Mouse (Mus musculus) limb, embryonic 11.5 days (tissue): ENCODE measurements around the gene Stat6. TPM values are rescaled to one million over a fixed set of nuclear protein-coding genes. Genes with fewer than 3 reads are reported as not detected.

Source experiments
- ATAC-seq: fragments of 200-750 bp; cut with Nextera tagmentation; 2 replicates; pipeline ENCODE4 v1.8.0; 2017; ENCODE audit warnings: low read depth; ENCODE audit not compliant: insufficient number of reproducible peaks, low FRiP score, low TSS enrichment
- DNase-seq: peaks from one replicate; pipeline ENCODE4 v3.0.0-alpha.2; 2015; ENCODE audit warnings: low spot score
- H3K27ac ChIP-seq: fragments of 300-500 bp; sonication (generic); replicated peaks from 2 replicates; pipeline ENCODE4 v1.5.1; 2014; ENCODE audit warnings: low read depth, mild to moderate bottlenecking, low read length
- H3K27me3 ChIP-seq: fragments of 300-500 bp; sonication (generic); 2 replicates; pipeline ENCODE4 v1.6.1; 2014; ENCODE audit warnings: mild to moderate bottlenecking, low read length, mixed read lengths; ENCODE audit not compliant: control insufficient read depth, insufficient read depth
- H3K36me3 ChIP-seq: fragments of 300-500 bp; sonication (generic); 2 replicates; pipeline ENCODE4 v1.6.1; 2014; ENCODE audit warnings: mild to moderate bottlenecking, low read length, moderate library complexity, mixed read lengths; ENCODE audit not compliant: control insufficient read depth, insufficient read depth
- H3K4me1 ChIP-seq: fragments of 300-500 bp; sonication (generic); 2 replicates; pipeline ENCODE4 v1.6.1; 2014; ENCODE audit warnings: low read length, mixed read lengths; ENCODE audit not compliant: control insufficient read depth, insufficient read depth
- H3K4me2 ChIP-seq: fragments of 300-500 bp; sonication (generic); 2 replicates; pipeline ENCODE4 v1.6.1; 2014; ENCODE audit warnings: low read depth, mild to moderate bottlenecking, moderate library complexity; ENCODE audit not compliant: severe bottlenecking
- H3K4me3 ChIP-seq: fragments of 300-500 bp; sonication (generic); 2 replicates; pipeline ENCODE4 v1.5.1; 2014; ENCODE audit warnings: low read depth, low read length
- H3K9ac ChIP-seq: fragments of 300-500 bp; sonication (generic); 2 replicates; pipeline ENCODE4 v1.6.1; 2014; ENCODE audit warnings: mild to moderate bottlenecking, low read length
- H3K9me3 ChIP-seq: fragments of 300-500 bp; sonication (generic); 2 replicates; pipeline ENCODE4 v1.6.1; 2016; ENCODE audit warnings: low read length; ENCODE audit not compliant: control insufficient read depth
- WGBS: fragments of 180-500 bp; shearing (Covaris S2); extraction: QIAGEN DNeasy Blood & Tissue Kit; methylation state at CpG from one replicate; pipeline ENCODE4 v1.1.7; 2014; 5-methylcytosine and 5-hydroxymethylcytosine counted together
- polyA plus RNA-seq: library from polyadenylated mRNA; unstranded; fragments of >200 nt; fragmentation: Nextera tagmentation; extraction: Ambion mirVana; gene quantifications from 2 replicates; pipeline ENCODE4 v1.2.1, GENCODE M21; 2014

The Stat6 gene
- polyA plus RNA-seq, 1 experiment from 2014 or later = 5.7 TPM

DNA sequence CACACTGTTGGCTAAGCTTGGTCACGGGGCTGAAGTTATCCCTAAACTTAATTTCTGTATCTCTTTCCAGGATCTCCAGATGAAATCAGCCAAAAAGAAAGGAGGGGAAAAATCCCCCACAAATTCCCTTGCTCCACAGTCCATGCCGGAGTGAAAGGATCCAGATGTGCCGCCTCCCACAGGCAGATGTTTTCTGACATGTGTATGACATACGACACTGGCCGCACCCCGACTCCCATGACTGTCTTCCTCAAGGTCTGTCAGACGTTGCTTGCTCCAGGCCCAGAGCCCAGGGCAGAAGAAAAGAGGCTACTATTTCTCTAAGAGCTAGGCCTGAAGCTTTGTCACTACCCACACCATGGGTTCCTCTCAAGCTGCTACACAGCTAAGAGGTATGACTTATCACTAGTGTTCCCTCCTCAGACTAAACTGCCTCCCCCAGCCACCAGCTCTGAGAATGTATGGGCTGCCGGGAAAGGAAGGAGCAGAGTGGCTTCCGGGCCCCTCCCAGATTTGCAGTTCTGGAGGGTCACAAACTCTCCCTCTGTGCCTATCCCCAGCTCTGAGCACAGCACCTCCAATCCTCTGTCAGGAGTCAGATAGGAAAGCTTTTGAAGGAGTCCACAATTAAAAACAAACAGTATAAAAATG lies 33.2 kb upstream of the Stat6 start:
- WGBS = 60% methylated on average over 9 of the region's 9 CpGs
- no peak for DNase-seq

GRCm38 (mm10) chr10:127610066-127610415 lies 32.7 kb upstream of the Stat6 start:
- Histone ChIP-seq H3K27me3 (no peaks in the 10 kb centered on the region), H3K4me1 (peaks cover 15% of the 10 kb centered on the region), H3K36me3 (peaks cover 14% of the 10 kb centered on the region), H3K9me3 (no peaks in the 10 kb centered on the region), H3K4me2 (no peak overlapping the region), H3K27ac (no peak overlapping the region; the same call in 1 of the 2 replicates), H3K4me3 (no peak overlapping the region), H3K9ac (no peak overlapping the region)
- ATAC-seq (no peak), DNase-seq (no peak)
- WGBS = 90% methylated on average over 9 of the region's 9 CpGs

More for the DNA sequence above, 33.2 kb upstream of the Stat6 start:
- no peak for ATAC-seq
- no peak overlapping the region; the same call in 1 of the 2 replicates for H3K27ac ChIP-seq
- no peak overlapping the region for H3K4me3 ChIP-seq
- H3K9ac ChIP-seq = no peak overlapping the region
- peaks cover 10% of the 10 kb centered on the region for H3K4me1 ChIP-seq
- H3K27me3 ChIP-seq = no peaks in the 10 kb centered on the region
- peaks cover 15% of the 10 kb centered on the region for H3K36me3 ChIP-seq
- no peak overlapping the region for H3K4me2 ChIP-seq
- H3K9me3 ChIP-seq = no peaks in the 10 kb centered on the region

- no peak for DNase-seq
- Histone ChIP-seq H3K4me2 (no peak overlapping the region), H3K4me3 (no peak overlapping the region), H3K27me3 (no peaks in the 10 kb centered on the region), H3K4me1 (peaks cover 35% of the 10 kb centered on the region), H3K36me3 (peaks cover 10% of the 10 kb centered on the region), H3K9me3 (no peaks in the 10 kb centered on the region), H3K27ac (no peak overlapping the region), H3K9ac (no peak overlapping the region)
- no peak for ATAC-seq
- 85% methylated on average over 14 of the region's 14 CpGs for WGBS
Measured at GRCm38 (mm10) chr10:127612079-127612775, 30.6 kb upstream of the Stat6 start.

GRCm38 (mm10) chr10:127614236-127615033 lies 28.4 kb upstream of the Stat6 start:
- ATAC-seq = 0 out of 2 replicates have a peak, but pooled peaks have one; percentile 56
- Histone ChIP-seq H3K4me1 (peaks cover 54% of the 10 kb centered on the region), H3K27ac (peak overlapping the region; percentile 89), H3K9me3 (no peaks in the 10 kb centered on the region), H3K27me3 (no peaks in the 10 kb centered on the region), H3K36me3 (peaks cover 10% of the 10 kb centered on the region), H3K4me2 (peak overlapping the region; percentile 29; the same call in 1 of the 2 replicates), H3K4me3 (no peak overlapping the region), H3K9ac (no peak overlapping the region)
- peak; percentile 49 for DNase-seq
- WGBS = 12% methylated on average over 11 of the region's 12 CpGs

DNA sequence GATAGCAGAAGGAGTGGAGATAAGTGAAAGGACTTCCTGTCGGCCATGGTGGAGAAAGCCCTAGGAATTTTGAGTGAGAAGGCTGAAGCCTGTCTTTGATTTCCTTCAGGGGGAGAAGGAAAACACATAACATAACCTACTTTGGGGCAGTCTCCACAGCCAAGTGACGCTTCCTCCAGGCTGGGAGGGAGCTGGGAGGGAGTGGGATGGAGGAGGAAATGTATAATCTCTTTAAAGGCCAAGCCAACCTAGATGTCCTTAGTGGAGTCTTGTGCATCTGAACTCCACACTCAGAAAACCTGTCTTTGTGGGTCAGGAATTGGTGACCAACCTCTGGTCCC lies 27.8 kb upstream of the Stat6 start:
- no peak for ATAC-seq
- 4% methylated on average over 2 of the region's 2 CpGs for WGBS

DNA sequence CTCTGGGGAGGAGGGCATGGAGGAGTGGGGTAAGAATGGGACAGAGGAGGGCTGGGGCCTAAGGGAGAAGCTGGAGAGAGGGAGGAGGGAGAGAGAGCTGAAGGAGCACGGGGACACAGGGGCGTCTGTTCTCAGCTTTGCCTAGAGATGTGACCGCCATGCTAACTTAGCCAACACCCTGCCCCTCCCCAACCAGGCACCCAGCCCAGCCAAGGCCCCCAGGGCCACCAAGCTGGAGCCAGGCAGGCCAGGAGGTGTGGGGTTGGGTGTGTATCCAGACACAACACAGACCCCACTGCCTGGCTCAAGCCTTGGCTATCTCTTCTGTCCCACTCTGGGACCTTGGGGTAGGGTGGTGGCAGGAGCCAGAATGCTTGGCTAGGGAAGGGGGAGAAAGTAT lies 27.2 kb upstream of the Stat6 start:
- Histone ChIP-seq H3K27me3 (no peaks in the 10 kb centered on the region), H3K27ac (peak overlapping the region; percentile 89), H3K36me3 (peaks cover 10% of the 10 kb centered on the region), H3K9me3 (no peaks in the 10 kb centered on the region), H3K9ac (peak overlapping the region; percentile 13; the same call in 1 of the 2 replicates), H3K4me1 (peaks cover 59% of the 10 kb centered on the region), H3K4me2 (no peak overlapping the region), H3K4me3 (peak overlapping the region; percentile 5; the same call in 1 of the 2 replicates)
- WGBS = 55% methylated on average over 3 of the region's 3 CpGs
- DNase-seq = no peak
- ATAC-seq = no peak

More for the DNA sequence above, 27.8 kb upstream of the Stat6 start:
- Histone ChIP-seq H3K27me3 (no peaks in the 10 kb centered on the region), H3K36me3 (peaks cover 10% of the 10 kb centered on the region), H3K9ac (no peak overlapping the region), H3K4me3 (no peak overlapping the region), H3K27ac (peak overlapping the region; percentile 89), H3K9me3 (no peaks in the 10 kb centered on the region), H3K4me2 (peak overlapping the region; percentile 29; the same call in 1 of the 2 replicates), H3K4me1 (peaks cover 59% of the 10 kb centered on the region)
- no peak for DNase-seq

- ATAC-seq (no peak), DNase-seq (no peak)
- no peaks in the 10 kb centered on the region for H3K9me3 ChIP-seq
- H3K4me1 ChIP-seq = peaks cover 59% of the 10 kb centered on the region
- 4% methylated on average over 6 of the region's 7 CpGs for WGBS
- no peak overlapping the region; the same call in 1 of the 2 replicates for H3K4me3 ChIP-seq
- H3K36me3 ChIP-seq = peaks cover 10% of the 10 kb centered on the region
- H3K27ac ChIP-seq = peak overlapping the region; percentile 89; the same call in 1 of the 2 replicates
- H3K27me3 ChIP-seq = no peaks in the 10 kb centered on the region
- no peak overlapping the region for H3K4me2 ChIP-seq
- no peak overlapping the region; the same call in 1 of the 2 replicates for H3K9ac ChIP-seq
Measured at GRCm38 (mm10) chr10:127616261-127616679, 26.5 kb upstream of the Stat6 start.

GRCm38 (mm10) chr10:127617294-127617693 lies 25.5 kb upstream of the Stat6 start:
- Histone ChIP-seq H3K36me3 (peaks cover 2% of the 10 kb centered on the region; the same call in 1 of the 2 replicates), H3K9me3 (no peaks in the 10 kb centered on the region), H3K4me2 (peak overlapping the region; percentile 22), H3K4me1 (peaks cover 60% of the 10 kb centered on the region), H3K27ac (no peak overlapping the region; the same call in 1 of the 2 replicates), H3K27me3 (no peaks in the 10 kb centered on the region), H3K4me3 (no peak overlapping the region), H3K9ac (0 out of 2 replicates have a peak overlapping the region, but pooled peaks have one; percentile 27)
- ATAC-seq (no peak), DNase-seq (no peak)
- WGBS = 61% methylated on average over 4 of the region's 4 CpGs
